Mouse (Mus musculus): ENCODE measurements around the gene Sfrp5.

Sfrp5 gene

GRCm38 (mm10) chr19:42198026-42198425, 4.0 kb downstream of the Sfrp5 start:
- DNase-seq (ENCODE audit: low spot score), result no peak

GRCm38 (mm10) chr19:42197066-42197465, 5.0 kb downstream of the Sfrp5 start:
- no peak for DNase-seq (ENCODE audit: low spot score)

GRCm38 (mm10) chr19:42196378-42196777, 5.7 kb downstream of the Sfrp5 start:
- no peak for DNase-seq (ENCODE audit: low spot score)

- DNase-seq (ENCODE audit: low spot score), result no peak
These were observed 8.7 kb downstream of the Sfrp5 start for GRCm38 (mm10) chr19:42193311-42193710.

- DNase-seq (ENCODE audit: low spot score), result peak; percentile 85
These were observed 11.6 kb downstream of the Sfrp5 start for GRCm38 (mm10) chr19:42190494-42190893.

GRCm38 (mm10) chr19:42189735-42190134, 12.3 kb downstream of the Sfrp5 start:
- DNase-seq (ENCODE audit: low spot score), result no peak

GRCm38 (mm10) chr19:42182673-42183072, 19.4 kb downstream of the Sfrp5 start:
- DNase-seq (ENCODE audit: low spot score), result no peak

- no peak for DNase-seq (ENCODE audit: low spot score)
These were observed 22.7 kb downstream of the Sfrp5 start for GRCm38 (mm10) chr19:42179356-42179755.

- no peak for DNase-seq (ENCODE audit: low spot score)
These were observed 24.6 kb downstream of the Sfrp5 start for GRCm38 (mm10) chr19:42177461-42177860.

GRCm38 (mm10) chr19:42176841-42177240, 25.2 kb downstream of the Sfrp5 start:
- DNase-seq (ENCODE audit: low spot score), result no peak

GRCm38 (mm10) chr19:42170025-42170969, 31.8 kb downstream of the Sfrp5 start:
- peak; percentile 95 for DNase-seq (ENCODE audit: low spot score)

GRCm38 (mm10) chr19:42169322-42169975, 32.6 kb downstream of the Sfrp5 start:
- no peak for DNase-seq (ENCODE audit: low spot score)

- no peak for DNase-seq (ENCODE audit: low spot score)
These were observed 34.6 kb downstream of the Sfrp5 start for GRCm38 (mm10) chr19:42167489-42167888.

- DNase-seq (ENCODE audit: low spot score), result no peak
These were observed 35.3 kb downstream of the Sfrp5 start for GRCm38 (mm10) chr19:42166766-42167165.

GRCm38 (mm10) chr19:42166130-42166529, 35.9 kb downstream of the Sfrp5 start:
- peak; percentile 93 for DNase-seq (ENCODE audit: low spot score)

- no peak for DNase-seq (ENCODE audit: low spot score)
These were observed 37.9 kb downstream of the Sfrp5 start for GRCm38 (mm10) chr19:42164188-42164587.

GRCm38 (mm10) chr19:42163764-42164163, 38.3 kb downstream of the Sfrp5 start, which contains the start of gene Zfyve27:
Gene Zfyve27 (plus strand): TSS chr19:42163951.
- DNase-seq (ENCODE audit: low spot score), result no peak

- DNase-seq (ENCODE audit: low spot score), result peak; percentile 21
These were observed 43.6 kb downstream of the Sfrp5 start for GRCm38 (mm10) chr19:42158246-42159017.

GRCm38 (mm10) chr19:42157493-42158237, 44.4 kb downstream of the Sfrp5 start:
- DNase-seq (ENCODE audit: low spot score), result no peak

GRCm38 (mm10) chr19:42151990-42152389, 50.1 kb downstream of the Sfrp5 start:
- DNase-seq (ENCODE audit: low spot score), result peak; percentile 90

- DNase-seq (ENCODE audit: low spot score), result no peak
These were observed 53.5 kb downstream of the Sfrp5 start for GRCm38 (mm10) chr19:42148569-42148860.
